Mouse (Mus musculus) midbrain, embryonic 11.5 days (tissue): ENCODE data around the gene Ampd3. TPM values are rescaled to one million over a fixed set of nuclear protein-coding genes. Genes with fewer than 3 reads are reported as not detected.
A peak's percentile ranks its signal among the peaks of the same experiment; 100 is the strongest.

Experiments used
- ATAC-seq: fragments of 200-750 bp; cut with Nextera tagmentation; 2 replicates; pipeline ENCODE4 v1.8.0; 2017; ENCODE audit warnings: moderate TSS enrichment, moderate library complexity; ENCODE audit not compliant: low FRiP score
- DNase-seq: peaks from one replicate; pipeline ENCODE4 v3.0.0; 2015; ENCODE audit warnings: low spot score; ENCODE audit errors: missing footprints
- H3K27ac ChIP-seq: fragments of 300-500 bp; sonication (generic); 2 replicates; pipeline ENCODE4 v1.5.1; 2014; ENCODE audit warnings: low read depth, low read length
- H3K27me3 ChIP-seq: fragments of 300-500 bp; sonication (generic); 2 replicates; pipeline ENCODE4 v1.6.1; 2014; ENCODE audit warnings: mild to moderate bottlenecking, low read length, moderate library complexity, mixed read lengths; ENCODE audit not compliant: control insufficient read depth, insufficient read depth
- H3K36me3 ChIP-seq: fragments of 300-500 bp; sonication (generic); 2 replicates; pipeline ENCODE4 v1.6.1; 2014; ENCODE audit warnings: mild to moderate bottlenecking, low read length, moderate library complexity, mixed read lengths; ENCODE audit not compliant: control insufficient read depth, insufficient read depth
- H3K4me1 ChIP-seq: fragments of 300-500 bp; sonication (generic); 2 replicates; pipeline ENCODE4 v1.6.1; 2014; ENCODE audit warnings: low read length; ENCODE audit not compliant: control insufficient read depth, insufficient read depth
- H3K4me2 ChIP-seq: fragments of 300-500 bp; sonication (generic); 2 replicates; pipeline ENCODE4 v1.6.1; 2014; ENCODE audit warnings: mild to moderate bottlenecking, moderate library complexity
- H3K4me3 ChIP-seq: fragments of 300-500 bp; sonication (generic); 2 replicates; pipeline ENCODE4 v1.5.1; 2014; ENCODE audit warnings: low read depth, low read length
- H3K9ac ChIP-seq: fragments of 300-500 bp; sonication (generic); 2 replicates; pipeline ENCODE4 v1.6.1; 2014; ENCODE audit warnings: low read length
- H3K9me3 ChIP-seq: fragments of 300-500 bp; sonication (generic); 2 replicates; pipeline ENCODE4 v1.6.1; 2016; ENCODE audit warnings: low read length; ENCODE audit not compliant: control insufficient read depth
- WGBS: fragments of 180-500 bp; shearing (Covaris S2); extraction: QIAGEN DNeasy Blood & Tissue Kit; methylation state at CpG from one replicate; pipeline ENCODE4 v1.1.7; 2014; 5-methylcytosine and 5-hydroxymethylcytosine counted together
- polyA plus RNA-seq: library from polyadenylated mRNA; unstranded; fragments of >200 nt; fragmentation: Nextera tagmentation; extraction: Ambion mirVana; gene quantifications from 2 replicates; pipeline ENCODE4 v1.2.1, GENCODE M21; 2014

Gene Ampd3
- polyA plus RNA-seq, 1 experiment from 2014 or later = 1.4 TPM

- Histone ChIP-seq H3K27me3 (no peaks in the 10 kb centered on the region), H3K9me3 (no peaks in the 10 kb centered on the region), H3K36me3 (no peaks in the 10 kb centered on the region), H3K4me1 (no peaks in the 10 kb centered on the region), H3K4me3 (no peak overlapping the region), H3K4me2 (no peak overlapping the region), H3K9ac (no peak overlapping the region), H3K27ac (no peak overlapping the region)
- ATAC-seq (no peak), DNase-seq (no peak)
- 90% methylated on average over 10 of the region's 10 CpGs for WGBS
Measured at GRCm38 (mm10) chr7:110803131-110803530, 35.1 kb downstream of the Ampd3 start.

GRCm38 (mm10) chr7:110804266-110804665 is 36.3 kb downstream of the Ampd3 start:
- no peak for DNase-seq
- Histone ChIP-seq H3K9ac (no peak overlapping the region), H3K9me3 (no peaks in the 10 kb centered on the region), H3K4me1 (no peaks in the 10 kb centered on the region), H3K27me3 (no peaks in the 10 kb centered on the region), H3K4me2 (no peak overlapping the region), H3K27ac (no peak overlapping the region), H3K36me3 (no peaks in the 10 kb centered on the region), H3K4me3 (no peak overlapping the region)
- ATAC-seq = no peak
- 87% methylated on average over 3 of the region's 3 CpGs for WGBS

- Histone ChIP-seq H3K4me2 (no peak overlapping the region), H3K36me3 (no peaks in the 10 kb centered on the region), H3K27me3 (no peaks in the 10 kb centered on the region), H3K9ac (no peak overlapping the region), H3K9me3 (no peaks in the 10 kb centered on the region), H3K4me1 (no peaks in the 10 kb centered on the region), H3K4me3 (no peak overlapping the region), H3K27ac (no peak overlapping the region)
- WGBS = 95% methylated on average over 13 of the region's 13 CpGs
- no peak for DNase-seq
- no peak for ATAC-seq
Measured at GRCm38 (mm10) chr7:110807460-110808030, 39.5 kb downstream of the Ampd3 start.

GRCm38 (mm10) chr7:110808962-110809361 is 41.0 kb downstream of the Ampd3 start:
- Histone ChIP-seq H3K36me3 (no peaks in the 10 kb centered on the region), H3K27ac (no peak overlapping the region), H3K9ac (no peak overlapping the region), H3K4me1 (no peaks in the 10 kb centered on the region), H3K9me3 (no peaks in the 10 kb centered on the region), H3K4me2 (no peak overlapping the region), H3K4me3 (no peak overlapping the region), H3K27me3 (no peaks in the 10 kb centered on the region)
- WGBS = 64% methylated on average over 3 of the region's 3 CpGs
- ATAC-seq (no peak), DNase-seq (no peak)

GRCm38 (mm10) chr7:110809585-110810557 is 41.9 kb downstream of the Ampd3 start:
- Histone ChIP-seq H3K4me2 (no peak overlapping the region), H3K9me3 (no peaks in the 10 kb centered on the region), H3K9ac (no peak overlapping the region), H3K27ac (no peak overlapping the region), H3K36me3 (no peaks in the 10 kb centered on the region), H3K27me3 (no peaks in the 10 kb centered on the region), H3K4me1 (no peaks in the 10 kb centered on the region), H3K4me3 (no peak overlapping the region)
- WGBS = 86% methylated on average over 18 of the region's 18 CpGs
- no peak for DNase-seq
- no peak for ATAC-seq

- Histone ChIP-seq H3K4me1 (no peaks in the 10 kb centered on the region), H3K9me3 (no peaks in the 10 kb centered on the region), H3K36me3 (no peaks in the 10 kb centered on the region), H3K4me3 (no peak overlapping the region), H3K9ac (no peak overlapping the region), H3K4me2 (no peak overlapping the region), H3K27ac (no peak overlapping the region), H3K27me3 (no peaks in the 10 kb centered on the region)
- WGBS = 89% methylated on average over 8 of the region's 8 CpGs
- ATAC-seq = no peak
- no peak for DNase-seq
Measured at GRCm38 (mm10) chr7:110810995-110811394, 43.0 kb downstream of the Ampd3 start.

- Histone ChIP-seq H3K27ac (no peak overlapping the region), H3K4me3 (no peak overlapping the region), H3K4me1 (no peaks in the 10 kb centered on the region), H3K27me3 (no peaks in the 10 kb centered on the region), H3K9me3 (no peaks in the 10 kb centered on the region), H3K36me3 (no peaks in the 10 kb centered on the region), H3K4me2 (no peak overlapping the region), H3K9ac (no peak overlapping the region)
- 87% methylated on average over 5 of the region's 5 CpGs for WGBS
- DNase-seq (no peak), ATAC-seq (no peak)
Measured at GRCm38 (mm10) chr7:110811529-110811928, 43.5 kb downstream of the Ampd3 start.

GRCm38 (mm10) chr7:110813983-110814382 is 46.0 kb downstream of the Ampd3 start:
- no peaks in the 10 kb centered on the region for H3K36me3 ChIP-seq

GRCm38 (mm10) chr7:110816037-110816436 is 48.0 kb downstream of the Ampd3 start:
- H3K4me1 ChIP-seq = no peaks in the 10 kb centered on the region
- H3K27ac ChIP-seq = no peak overlapping the region
- no peaks in the 10 kb centered on the region for H3K27me3 ChIP-seq
- 74% methylated on average over 5 of the region's 5 CpGs for WGBS
- DNase-seq = peak; percentile 92
- H3K36me3 ChIP-seq = no peaks in the 10 kb centered on the region
- H3K4me2 ChIP-seq = no peak overlapping the region
- H3K9me3 ChIP-seq = no peaks in the 10 kb centered on the region
- H3K4me3 ChIP-seq = no peak overlapping the region
- ATAC-seq = peak; percentile 40; the same call in 1 of the 2 replicates
- no peak overlapping the region for H3K9ac ChIP-seq

More at GRCm38 (mm10) chr7:110813983-110814382, 46.0 kb downstream of the Ampd3 start:
- Histone ChIP-seq H3K9me3 (no peaks in the 10 kb centered on the region), H3K27me3 (no peaks in the 10 kb centered on the region), H3K9ac (no peak overlapping the region), H3K4me3 (no peak overlapping the region), H3K4me1 (no peaks in the 10 kb centered on the region), H3K27ac (no peak overlapping the region), H3K4me2 (no peak overlapping the region)
- DNase-seq (no peak), ATAC-seq (no peak)
- 89% methylated on average over 1 of the region's 1 CpGs for WGBS
